Mouse (Mus musculus): ENCODE data around the gene Tmprss11e. TPM values are rescaled to one million over a fixed set of nuclear protein-coding genes. Genes with fewer than 3 reads are reported as not detected.

Gene Tmprss11e
- total and polyA plus RNA-seq, 3 experiments: 0.02 TPM; not detected in 2

- 51% methylated on average over 8 of the region's 8 CpGs for WGBS
- Histone ChIP-seq H3K27ac (no peak overlapping the region), H3K4me3 (no peak overlapping the region), H3K4me1 (ENCODE audit: control insufficient read depth, insufficient read depth, low read length) (no peaks in the 10 kb centered on the region), H3K36me3 (ENCODE audit: control insufficient read depth, insufficient read depth, low read length) (no peaks in the 10 kb centered on the region), H3K79me2 (replicated peaks; ENCODE audit: control insufficient read depth, insufficient read depth, low read length) (no peaks in the 10 kb centered on the region), H3K27me3 (ENCODE audit: control insufficient read depth, insufficient read depth, low read length) (no peaks in the 10 kb centered on the region), H3K9ac (ENCODE audit: low read depth, low read length) (no peak overlapping the region)
- intact Hi-C loops (cut with DNase I): no loop called here
- no peak for DNase-seq
- TF ChIP-seq POLR2A (IDR thresholded peaks at IDR 0.05; ENCODE audit: insufficient read depth, low read depth, low read length) (no peak), CTCF (IDR thresholded peaks at IDR 0.05) (no peak), EP300 (IDR thresholded peaks at IDR 0.05; ENCODE audit: insufficient read depth, low read depth, low read length) (no peak)
Observed at GRCm38 (mm10) chr5:86783059-86783458, 37.4 kb upstream of the Tmprss11e start.

GRCm38 (mm10) chr5:86778471-86778870 lies 32.9 kb upstream of the Tmprss11e start:
- no peak for TF ChIP-seq POLR2A (IDR thresholded peaks at IDR 0.05; ENCODE audit: insufficient read depth, low read depth, low read length)
- TF ChIP-seq CTCF (IDR thresholded peaks at IDR 0.05): no peak
- TF ChIP-seq EP300 (IDR thresholded peaks at IDR 0.05; ENCODE audit: insufficient read depth, low read depth, low read length): no peak
- Histone ChIP-seq H3K4me1 (ENCODE audit: control insufficient read depth, insufficient read depth, low read length) (no peaks in the 10 kb centered on the region), H3K27ac (no peak overlapping the region), H3K4me3 (no peak overlapping the region), H3K79me2 (replicated peaks; ENCODE audit: control insufficient read depth, insufficient read depth, low read length) (no peaks in the 10 kb centered on the region), H3K36me3 (ENCODE audit: control insufficient read depth, insufficient read depth, low read length) (no peaks in the 10 kb centered on the region), H3K9ac (ENCODE audit: low read depth, low read length) (no peak overlapping the region), H3K27me3 (ENCODE audit: control insufficient read depth, insufficient read depth, low read length) (no peaks in the 10 kb centered on the region)
- no peak for DNase-seq
- 30% methylated on average over 1 of the region's 1 CpGs for WGBS
- intact Hi-C loops (cut with DNase I): no loop called here

GRCm38 (mm10) chr5:86776941-86777340 lies 31.3 kb upstream of the Tmprss11e start:
- DNase-seq: no peak
- H3K4me3 ChIP-seq: no peak overlapping the region
- H3K36me3 ChIP-seq (ENCODE audit: control insufficient read depth, insufficient read depth, low read length): no peaks in the 10 kb centered on the region
- no peak overlapping the region for H3K27ac ChIP-seq
- no peaks in the 10 kb centered on the region for H3K79me2 ChIP-seq (replicated peaks; ENCODE audit: control insufficient read depth, insufficient read depth, low read length)
- H3K9ac ChIP-seq (ENCODE audit: low read depth, low read length): no peak overlapping the region
- H3K27me3 ChIP-seq (ENCODE audit: control insufficient read depth, insufficient read depth, low read length): no peaks in the 10 kb centered on the region
- intact Hi-C loops (cut with DNase I): no loop called here
- WGBS: 76% methylated on average over 5 of the region's 5 CpGs
- no peak for TF ChIP-seq CTCF (IDR thresholded peaks at IDR 0.05)
- no peak for TF ChIP-seq EP300 (IDR thresholded peaks at IDR 0.05; ENCODE audit: insufficient read depth, low read depth, low read length)
- no peak for TF ChIP-seq POLR2A (IDR thresholded peaks at IDR 0.05; ENCODE audit: insufficient read depth, low read depth, low read length)
- H3K4me1 ChIP-seq (ENCODE audit: control insufficient read depth, insufficient read depth, low read length): no peaks in the 10 kb centered on the region

GRCm38 (mm10) chr5:86771010-86771409 lies 25.4 kb upstream of the Tmprss11e start:
- no peaks in the 10 kb centered on the region for H3K4me1 ChIP-seq (ENCODE audit: control insufficient read depth, insufficient read depth, low read length)
- no peak overlapping the region for H3K4me3 ChIP-seq
- H3K27me3 ChIP-seq (ENCODE audit: control insufficient read depth, insufficient read depth, low read length): no peaks in the 10 kb centered on the region
- no peak for DNase-seq
- intact Hi-C loops (cut with DNase I): no loop called here
- TF ChIP-seq POLR2A (IDR thresholded peaks at IDR 0.05; ENCODE audit: insufficient read depth, low read depth, low read length): no peak
- no peak for TF ChIP-seq CTCF (IDR thresholded peaks at IDR 0.05)
- TF ChIP-seq EP300 (IDR thresholded peaks at IDR 0.05; ENCODE audit: insufficient read depth, low read depth, low read length): no peak
- no peak overlapping the region for H3K9ac ChIP-seq (ENCODE audit: low read depth, low read length)
- H3K27ac ChIP-seq: no peak overlapping the region
- H3K79me2 ChIP-seq (replicated peaks; ENCODE audit: control insufficient read depth, insufficient read depth, low read length): no peaks in the 10 kb centered on the region
- no peaks in the 10 kb centered on the region for H3K36me3 ChIP-seq (ENCODE audit: control insufficient read depth, insufficient read depth, low read length)

- no peak overlapping the region for H3K27ac ChIP-seq
- H3K79me2 ChIP-seq (replicated peaks; ENCODE audit: control insufficient read depth, insufficient read depth, low read length): no peaks in the 10 kb centered on the region
- intact Hi-C loops (cut with DNase I): no loop called here
- no peak for DNase-seq
- H3K9ac ChIP-seq (ENCODE audit: low read depth, low read length): no peak overlapping the region
- WGBS: 37% methylated on average over 3 of the region's 3 CpGs
- no peaks in the 10 kb centered on the region for H3K36me3 ChIP-seq (ENCODE audit: control insufficient read depth, insufficient read depth, low read length)
- TF ChIP-seq POLR2A (IDR thresholded peaks at IDR 0.05; ENCODE audit: insufficient read depth, low read depth, low read length) (no peak), EP300 (IDR thresholded peaks at IDR 0.05; ENCODE audit: insufficient read depth, low read depth, low read length) (no peak), CTCF (IDR thresholded peaks at IDR 0.05) (no peak)
- H3K4me1 ChIP-seq (ENCODE audit: control insufficient read depth, insufficient read depth, low read length): no peaks in the 10 kb centered on the region
- no peak overlapping the region for H3K4me3 ChIP-seq
- H3K27me3 ChIP-seq (ENCODE audit: control insufficient read depth, insufficient read depth, low read length): no peaks in the 10 kb centered on the region
Observed at GRCm38 (mm10) chr5:86769015-86769658, 23.5 kb upstream of the Tmprss11e start.

GRCm38 (mm10) chr5:86742796-86743195 lies 2.8 kb downstream of the Tmprss11e start:
- 39% methylated on average over 3 of the region's 3 CpGs for WGBS
- no peak for TF ChIP-seq EP300 (IDR thresholded peaks at IDR 0.05; ENCODE audit: insufficient read depth, low read depth, low read length)
- TF ChIP-seq CTCF (IDR thresholded peaks at IDR 0.05): no peak
- no peak for TF ChIP-seq POLR2A (IDR thresholded peaks at IDR 0.05; ENCODE audit: insufficient read depth, low read depth, low read length)

More at GRCm38 (mm10) chr5:86742796-86743195, 2.8 kb downstream of the Tmprss11e start:
- Histone ChIP-seq H3K27ac (no peak overlapping the region), H3K4me1 (ENCODE audit: control insufficient read depth, insufficient read depth, low read length) (no peaks in the 10 kb centered on the region), H3K9ac (ENCODE audit: low read depth, low read length) (no peak overlapping the region), H3K27me3 (ENCODE audit: control insufficient read depth, insufficient read depth, low read length) (no peaks in the 10 kb centered on the region), H3K79me2 (replicated peaks; ENCODE audit: control insufficient read depth, insufficient read depth, low read length) (no peaks in the 10 kb centered on the region), H3K4me3 (no peak overlapping the region), H3K36me3 (ENCODE audit: control insufficient read depth, insufficient read depth, low read length) (no peaks in the 10 kb centered on the region)
- no peak for DNase-seq
- intact Hi-C loops (cut with DNase I): no loop called here

All from heart, adult 2 months (tissue).